ENCODE assay signal across 15 mouse cellular contexts in the genomic region with DNA sequence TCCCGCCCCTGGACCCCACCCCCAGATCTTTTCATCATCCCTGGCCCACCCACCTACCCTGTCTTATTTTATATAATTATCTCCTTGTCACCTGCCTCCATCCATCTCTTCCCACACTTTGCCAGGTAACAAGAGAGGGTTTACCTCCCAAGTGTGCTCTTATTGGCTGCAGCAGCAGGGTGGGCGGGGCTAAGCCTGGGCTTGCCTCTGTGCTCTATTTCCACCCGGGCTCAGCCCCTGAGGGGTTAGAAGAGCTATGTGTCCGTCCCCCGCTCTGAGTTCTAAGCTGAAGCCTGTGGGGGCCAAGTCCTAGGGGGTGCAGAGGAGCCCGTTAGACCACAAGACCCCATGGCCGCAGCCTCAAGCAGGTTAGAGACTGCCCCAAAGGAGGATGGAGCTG.
A peak's percentile ranks its signal among the peaks of the same experiment; 100 is the strongest.
DNase-seq lines count a peak whose midpoint lies in the region; ATAC-seq lines count a peak whose summit lies in the region.
"Had no signal": no experiment of that assay in that cellular context is flagged by ENCODE, and none has a peak within 500 bp of the region (broad histone marks: within the 10 kb centered on the region; RNA-seq: fewer than 3 reads in every experiment).

No protein-coding gene starts in this region.

- ATAC-seq in hindbrain, embryonic 11.5 days (ENCODE audit: low FRiP score) = no peak
- ATAC-seq: forebrain, embryonic 16.5 days; hindbrain, postnatal 0 days; Patski had no signal

- no peak overlapping the region for H3K4me2 ChIP-seq in hindbrain, embryonic 11.5 days (replicated peaks; ENCODE audit: low read depth, low read length)
- H3K4me2 ChIP-seq: embryonic facial prominence, embryonic 13.5 days; forebrain, embryonic 12.5 days; heart, embryonic 13.5 days; hindbrain, embryonic 13.5 days had no signal

- no peak for DNase-seq in hindbrain, embryonic 10.5 days (ENCODE audit: low spot score)
- no peak for DNase-seq in hindbrain, embryonic 11.5 days (ENCODE audit: low spot score)
- peak; percentile 26 for DNase-seq in thymus, postnatal 14 days
- no peak for DNase-seq in thymus, postnatal 25 days
- DNase-seq in brain, adult 2 months (ENCODE audit: low read depth, low spot score) = peak; percentile 21
- DNase-seq in frontal cortex, postnatal 36 days (ENCODE audit: low spot score in 2 of 2) = no peak
- no peak for DNase-seq in right cerebral cortex, postnatal 25 days
- DNase-seq: adrenal gland, adult 8-10 months had no signal

- 85% methylated on average over 7 of the region's 7 CpGs for WGBS in hindbrain, embryonic 10.5 days
- 77% methylated on average over 7 of the region's 7 CpGs for WGBS in hindbrain, embryonic 11.5 days

- no peaks in the 10 kb centered on the region for H3K27me3 ChIP-seq in hindbrain, embryonic 10.5 days (ENCODE audit: insufficient read depth, poor library complexity, severe bottlenecking)
- no peaks in the 10 kb centered on the region for H3K27me3 ChIP-seq in hindbrain, embryonic 11.5 days (ENCODE audit: control insufficient read depth, insufficient read depth, low read length)
- H3K27me3 ChIP-seq: embryonic facial prominence, embryonic 13.5 days; forebrain, embryonic 12.5 days; heart, embryonic 13.5 days; hindbrain, embryonic 13.5 days; Patski had no signal

- peaks cover 77% of the 10 kb centered on the region for H3K36me3 ChIP-seq in hindbrain, embryonic 10.5 days
- peaks cover 14% of the 10 kb centered on the region for H3K36me3 ChIP-seq in hindbrain, embryonic 11.5 days (ENCODE audit: control insufficient read depth, insufficient read depth, low read length)

- no peak overlapping the region for H3K4me3 ChIP-seq in hindbrain, embryonic 10.5 days
- H3K4me3 ChIP-seq in hindbrain, embryonic 11.5 days (ENCODE audit: low read depth, low read length) = no peak overlapping the region
- H3K4me3 ChIP-seq: embryonic facial prominence, embryonic 13.5 days; forebrain, embryonic 12.5 days; heart, embryonic 13.5 days; hindbrain, embryonic 13.5 days had no signal

- no peaks in the 10 kb centered on the region for H3K9me3 ChIP-seq in hindbrain, embryonic 10.5 days
- no peaks in the 10 kb centered on the region for H3K9me3 ChIP-seq in hindbrain, embryonic 11.5 days (ENCODE audit: control insufficient read depth, low read length)
- H3K9me3 ChIP-seq: embryonic facial prominence, embryonic 13.5 days; forebrain, embryonic 12.5 days; heart, embryonic 13.5 days; hindbrain, embryonic 13.5 days had no signal

- H3K27ac ChIP-seq in hindbrain, embryonic 10.5 days = 0 out of 2 replicates have a peak overlapping the region, but pooled peaks have one; percentile 23
- no peak overlapping the region for H3K27ac ChIP-seq in hindbrain, embryonic 11.5 days (ENCODE audit: low read depth, low read length)
- H3K27ac ChIP-seq: embryonic facial prominence, embryonic 13.5 days; forebrain, embryonic 12.5 days; heart, embryonic 13.5 days; hindbrain, embryonic 13.5 days; hindbrain, postnatal 0 days had no signal

- H3K4me1 ChIP-seq in hindbrain, embryonic 10.5 days (replicated peaks) = peaks cover 13% of the 10 kb centered on the region
- no peaks in the 10 kb centered on the region for H3K4me1 ChIP-seq in hindbrain, embryonic 11.5 days (replicated peaks; ENCODE audit: control insufficient read depth, insufficient read depth, low read length)
- H3K4me1 ChIP-seq: forebrain, embryonic 12.5 days; heart, embryonic 13.5 days; hindbrain, embryonic 13.5 days had no signal

- no peak overlapping the region for H3K9ac ChIP-seq in hindbrain, embryonic 11.5 days (ENCODE audit: low read depth, low read length)
- H3K9ac ChIP-seq: embryonic facial prominence, embryonic 13.5 days; forebrain, embryonic 12.5 days; heart, embryonic 13.5 days; hindbrain, embryonic 13.5 days had no signal

Comparison
In these comparisons a context has a peak if more than half of its experiments do, and no peak if none do; other contexts are left out.
1. DNase-seq: peak in thymus, postnatal 14 days (single experiment) and brain, adult 2 months (single experiment); none in hindbrain, embryonic 10.5 days (single experiment), hindbrain, embryonic 11.5 days (single experiment), thymus, postnatal 25 days (single experiment), frontal cortex, postnatal 36 days (0 of 2) and right cerebral cortex, postnatal 25 days (single experiment).